ENCODE assay signal across 1 mouse cellular context in the genomic region with DNA sequence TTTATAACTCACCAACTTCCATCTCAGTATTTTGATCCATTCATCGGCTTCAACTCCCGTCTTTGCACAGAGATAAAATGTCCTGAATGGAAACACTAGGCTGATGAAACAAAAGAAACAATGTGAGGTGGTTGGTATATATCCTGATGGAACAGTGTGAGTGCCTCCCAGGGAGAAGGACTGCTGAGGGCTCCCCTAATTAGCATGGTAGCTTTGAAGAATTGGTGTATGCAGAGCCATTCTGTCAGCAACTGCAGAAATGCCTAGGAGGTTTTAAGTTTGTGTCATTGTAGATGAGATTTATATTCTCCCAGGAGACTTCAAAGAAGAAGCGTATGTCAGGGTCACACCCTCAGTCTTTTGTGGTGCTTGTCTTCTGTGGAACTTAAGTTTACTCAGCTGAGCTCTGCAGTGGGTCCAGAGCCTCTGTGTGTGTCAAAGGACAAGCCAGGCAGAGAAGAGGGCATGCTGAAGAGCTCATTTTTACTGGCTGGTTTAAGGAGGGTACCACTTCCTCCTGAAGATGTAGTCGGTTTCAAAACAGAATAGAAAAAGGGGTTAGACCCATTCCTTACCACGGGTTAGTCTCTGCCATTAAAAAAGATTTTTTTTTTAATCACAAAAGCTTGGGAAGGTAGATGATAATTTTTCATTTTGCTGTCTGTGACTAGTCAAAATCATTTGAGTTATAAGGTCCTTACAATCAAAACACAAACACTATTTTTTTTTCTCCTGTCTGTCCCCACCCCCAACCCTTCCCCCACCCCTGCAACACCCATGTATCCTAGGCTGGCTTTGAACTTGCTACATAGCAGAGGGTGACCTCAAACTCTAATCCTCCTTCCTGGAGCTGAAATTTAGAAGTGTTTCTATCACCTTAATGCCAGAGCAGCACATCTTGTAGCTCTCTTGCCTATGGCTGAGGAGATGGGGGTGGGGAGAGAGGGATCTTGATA.
TF ChIP-seq lines count a peak whose summit lies in the region.

No protein-coding gene starts in this region.

TF ChIP-seq in CH12.LX, 34 proteins besides CTCF, POLR2A, EP300 and RAD21:
- TF ChIP-seq KAT2A (IDR thresholded peaks at IDR 0.05; ENCODE audit: insufficient replicate concordance, low read length) (no peak), TBP (conservative IDR thresholded peaks at IDR 0.05; ENCODE audit: low read depth, low read length) (no peak), MYC (IDR thresholded peaks at IDR 0.05; ENCODE audit: low read depth, low read length) (no peak), TCF12 (IDR thresholded peaks at IDR 0.05; ENCODE audit: low read depth, low read length) (0 out of 2 replicates have a peak, but pooled peaks have one; percentile 5), SIN3A (IDR thresholded peaks at IDR 0.05; ENCODE audit: low read length) (no peak), SMC3 (IDR thresholded peaks at IDR 0.05; ENCODE audit: low read depth, low read length) (no peak), E2F4 (IDR thresholded peaks at IDR 0.05; ENCODE audit: insufficient replicate concordance, low read depth, low read length) (no peak), MAX (IDR thresholded peaks at IDR 0.05; ENCODE audit: low read length) (no peak), NELFE (IDR thresholded peaks at IDR 0.05; ENCODE audit: low read depth, low read length) (no peak), POLR2AphosphoS2 (IDR thresholded peaks at IDR 0.05; ENCODE audit: low read depth, low read length) (peak; percentile 28; the same call in 1 of the 2 replicates), ELF1 (IDR thresholded peaks at IDR 0.05; ENCODE audit: low read depth, low read length) (no peak), MEF2A (IDR thresholded peaks at IDR 0.05; ENCODE audit: borderline replicate concordance, low read depth, low read length) (no peak), ZNF384 (IDR thresholded peaks at IDR 0.05; ENCODE audit: low read depth, low read length) (peak; percentile 56), ZKSCAN1 (IDR thresholded peaks at IDR 0.05; ENCODE audit: borderline replicate concordance, low read depth, low read length) (no peak), BHLHE40 (IDR thresholded peaks at IDR 0.05; ENCODE audit: low read depth, low read length) (no peak), PAX5 (IDR thresholded peaks at IDR 0.05; ENCODE audit: low read length) (no peak), MXI1 (IDR thresholded peaks at IDR 0.05; ENCODE audit: low read depth, low read length) (no peak), USF2 (conservative IDR thresholded peaks at IDR 0.05; ENCODE audit: low read depth, low read length) (no peak), ZMIZ1 (IDR thresholded peaks at IDR 0.05; ENCODE audit: low read depth, low read length) (no peak), ZC3H11A (IDR thresholded peaks at IDR 0.05; ENCODE audit: low read depth, low read length) (no peak), MAZ (IDR thresholded peaks at IDR 0.05; ENCODE audit: low read depth, low read length) (0 out of 2 replicates have a peak, but pooled peaks have one; percentile 33), HCFC1 (IDR thresholded peaks at IDR 0.05; ENCODE audit: low read depth, low read length) (no peak), USF1 (IDR thresholded peaks at IDR 0.05; ENCODE audit: low read depth, low read length) (no peak), CHD2 (IDR thresholded peaks at IDR 0.05; ENCODE audit: low read length) (peak; percentile 65), IRF4 (IDR thresholded peaks at IDR 0.05; ENCODE audit: low read depth, low read length) (no peak)
